Mouse (Mus musculus): Measurements from ENCODE around the gene 3110082I17Rik. TPM values are rescaled to one million over a fixed set of nuclear protein-coding genes. Genes with fewer than 3 reads are reported as not detected.

The 3110082I17Rik gene
- polyA plus RNA-seq, 1 experiment from 2014 or later, result 19.7 TPM

- 29% methylated on average over 22 of the region's 22 CpGs for WGBS
- Histone ChIP-seq H3K27ac (replicated peaks) (no peak overlapping the region), H3K36me3 (ENCODE audit: control insufficient read depth, insufficient read depth, low read length) (no peaks in the 10 kb centered on the region), H3K9me3 (ENCODE audit: control insufficient read depth, low read length) (no peaks in the 10 kb centered on the region), H3K9ac (ENCODE audit: low read length) (no peak overlapping the region), H3K27me3 (ENCODE audit: control insufficient read depth, insufficient read depth, low read length) (no peaks in the 10 kb centered on the region), H3K4me1 (replicated peaks; ENCODE audit: control insufficient read depth, insufficient read depth) (no peaks in the 10 kb centered on the region), H3K4me3 (ENCODE audit: low read depth, low read length) (no peak overlapping the region), H3K4me2 (replicated peaks; ENCODE audit: low read depth) (no peak overlapping the region)
- DNase-seq (ENCODE audit: low spot score), result no peak
- no peak for ATAC-seq (ENCODE audit: low FRiP score, low TSS enrichment)
- TF ChIP-seq EP300 (optimal IDR thresholded peaks at IDR 0.05), result no peak
- TF ChIP-seq CTCF (IDR thresholded peaks at IDR 0.05; ENCODE audit: low read depth), result no peak
Measured at GRCm38 (mm10) chr5:139495019-139495669, 34.8 kb upstream of the 3110082I17Rik start.

- Histone ChIP-seq H3K4me3 (ENCODE audit: low read depth, low read length) (no peak overlapping the region), H3K36me3 (ENCODE audit: control insufficient read depth, insufficient read depth, low read length) (no peaks in the 10 kb centered on the region), H3K27me3 (ENCODE audit: control insufficient read depth, insufficient read depth, low read length) (no peaks in the 10 kb centered on the region), H3K9ac (ENCODE audit: low read length) (no peak overlapping the region), H3K4me1 (replicated peaks; ENCODE audit: control insufficient read depth, insufficient read depth) (no peaks in the 10 kb centered on the region), H3K27ac (replicated peaks) (no peak overlapping the region), H3K4me2 (replicated peaks; ENCODE audit: low read depth) (no peak overlapping the region), H3K9me3 (ENCODE audit: control insufficient read depth, low read length) (no peaks in the 10 kb centered on the region)
- 44% methylated on average over 5 of the region's 5 CpGs for WGBS
- DNase-seq (ENCODE audit: low spot score), result no peak
- no peak for ATAC-seq (ENCODE audit: low FRiP score, low TSS enrichment)
- TF ChIP-seq EP300 (optimal IDR thresholded peaks at IDR 0.05) (no peak), CTCF (IDR thresholded peaks at IDR 0.05; ENCODE audit: low read depth) (no peak)
Measured at GRCm38 (mm10) chr5:139493690-139494089, 33.4 kb upstream of the 3110082I17Rik start.

GRCm38 (mm10) chr5:139491348-139491747 lies 31.0 kb upstream of the 3110082I17Rik start:
- Histone ChIP-seq H3K36me3 (ENCODE audit: control insufficient read depth, insufficient read depth, low read length) (no peaks in the 10 kb centered on the region), H3K27me3 (ENCODE audit: control insufficient read depth, insufficient read depth, low read length) (no peaks in the 10 kb centered on the region), H3K9ac (ENCODE audit: low read length) (no peak overlapping the region), H3K4me2 (replicated peaks; ENCODE audit: low read depth) (no peak overlapping the region), H3K27ac (replicated peaks) (no peak overlapping the region), H3K9me3 (ENCODE audit: control insufficient read depth, low read length) (no peaks in the 10 kb centered on the region), H3K4me1 (replicated peaks; ENCODE audit: control insufficient read depth, insufficient read depth) (no peaks in the 10 kb centered on the region), H3K4me3 (ENCODE audit: low read depth, low read length) (no peak overlapping the region)
- DNase-seq (ENCODE audit: low spot score) (no peak), ATAC-seq (ENCODE audit: low FRiP score, low TSS enrichment) (no peak)
- 61% methylated on average over 8 of the region's 8 CpGs for WGBS
- TF ChIP-seq EP300 (optimal IDR thresholded peaks at IDR 0.05) (no peak), CTCF (IDR thresholded peaks at IDR 0.05; ENCODE audit: low read depth) (no peak)

GRCm38 (mm10) chr5:139490131-139490530 lies 29.8 kb upstream of the 3110082I17Rik start:
- ATAC-seq (ENCODE audit: low FRiP score, low TSS enrichment), result no peak
- H3K4me2 ChIP-seq (replicated peaks; ENCODE audit: low read depth), result no peak overlapping the region
- TF ChIP-seq CTCF (IDR thresholded peaks at IDR 0.05; ENCODE audit: low read depth) (no peak), EP300 (optimal IDR thresholded peaks at IDR 0.05) (no peak)
- no peak overlapping the region for H3K9ac ChIP-seq (ENCODE audit: low read length)
- DNase-seq (ENCODE audit: low spot score), result no peak
- no peaks in the 10 kb centered on the region for H3K4me1 ChIP-seq (replicated peaks; ENCODE audit: control insufficient read depth, insufficient read depth)
- no peaks in the 10 kb centered on the region for H3K36me3 ChIP-seq (ENCODE audit: control insufficient read depth, insufficient read depth, low read length)
- 83% methylated on average over 11 of the region's 11 CpGs for WGBS
- H3K9me3 ChIP-seq (ENCODE audit: control insufficient read depth, low read length), result no peaks in the 10 kb centered on the region
- no peaks in the 10 kb centered on the region for H3K27me3 ChIP-seq (ENCODE audit: control insufficient read depth, insufficient read depth, low read length)
- H3K4me3 ChIP-seq (ENCODE audit: low read depth, low read length), result no peak overlapping the region
- H3K27ac ChIP-seq (replicated peaks), result no peak overlapping the region

GRCm38 (mm10) chr5:139484185-139484814 lies 24.0 kb upstream of the 3110082I17Rik start, which contains the start of gene Zfand2a:
TSS of gene Zfand2a (minus strand) at chr5:139484549.
- Histone ChIP-seq H3K27me3 (ENCODE audit: control insufficient read depth, insufficient read depth, low read length) (no peaks in the 10 kb centered on the region), H3K27ac (replicated peaks) (peak within 1 kb of the TSS; percentile 86), H3K4me2 (replicated peaks; ENCODE audit: low read depth) (peak within 1 kb of the TSS; percentile 85), H3K9me3 (ENCODE audit: control insufficient read depth, low read length) (no peaks in the 10 kb centered on the region), H3K36me3 (ENCODE audit: control insufficient read depth, insufficient read depth, low read length) (peaks cover 13% of the 10 kb centered on the region; the same call in 1 of the 2 replicates), H3K4me3 (ENCODE audit: low read depth, low read length) (peak within 1 kb of the TSS; percentile 87), H3K9ac (ENCODE audit: low read length) (peak within 1 kb of the TSS; percentile 92), H3K4me1 (replicated peaks; ENCODE audit: control insufficient read depth, insufficient read depth) (no peaks in the 10 kb centered on the region)
- DNase-seq (ENCODE audit: low spot score) (peak; percentile 100), ATAC-seq (ENCODE audit: low FRiP score, low TSS enrichment) (peak; percentile 98)
- TF ChIP-seq EP300 (optimal IDR thresholded peaks at IDR 0.05) (no peak), CTCF (IDR thresholded peaks at IDR 0.05; ENCODE audit: low read depth) (peak; percentile 2; the same call in 1 of the 2 replicates)
- WGBS, result under 1% methylated on average over 42 of the region's 42 CpGs

Measured in stomach, postnatal 0 days (tissue).